Mouse (Mus musculus): ENCODE measurements around the gene Proca1. TPM values are rescaled to one million over a fixed set of nuclear protein-coding genes. Genes with fewer than 3 reads are reported as not detected.

Proca1 gene
- total and polyA plus RNA-seq, 3 experiments, result 0.70 to 0.80 (median 0.75) TPM

DNA sequence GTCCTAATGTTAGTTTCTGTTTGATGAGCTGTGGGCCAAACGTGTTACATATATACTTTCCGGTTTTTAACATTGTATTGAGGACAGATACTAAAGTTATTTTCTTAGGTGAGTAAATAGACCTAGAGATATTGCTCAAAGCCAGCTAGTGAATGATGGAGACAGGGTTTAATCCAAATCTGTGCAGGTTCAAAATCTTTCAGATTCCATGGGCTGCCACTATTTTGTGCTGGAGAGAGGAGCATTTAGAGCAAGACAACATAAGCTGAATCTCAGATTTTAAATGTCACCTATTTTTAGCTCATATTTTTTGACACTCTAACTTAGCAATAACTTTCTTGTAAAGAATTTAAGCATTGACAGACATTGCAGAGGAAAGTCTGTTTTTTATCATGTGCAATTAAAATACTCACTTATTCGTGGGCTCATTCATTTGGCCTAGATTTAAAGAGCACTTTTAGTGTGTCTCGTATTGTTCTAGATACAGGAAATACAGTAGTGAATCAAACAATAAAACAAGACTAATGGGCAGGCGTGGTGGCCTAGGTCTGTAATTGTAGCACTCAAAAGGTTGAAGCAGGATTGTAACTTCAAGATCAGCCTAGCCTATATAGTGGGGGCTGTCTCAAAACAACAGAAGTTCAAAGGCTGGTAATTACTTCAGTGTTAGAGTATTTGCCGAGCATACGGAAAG is 53.3 kb downstream of the Proca1 start:
- no peaks in the 10 kb centered on the region for H3K27me3 ChIP-seq (ENCODE audit: control insufficient read depth, insufficient read depth, low read length)
- TF ChIP-seq CTCF (IDR thresholded peaks at IDR 0.05) (no peak), EP300 (IDR thresholded peaks at IDR 0.05; ENCODE audit: insufficient read depth, low read depth, low read length) (no peak), POLR2A (IDR thresholded peaks at IDR 0.05; ENCODE audit: insufficient read depth, low read depth, low read length) (no peak)
- no peak for DNase-seq
- H3K79me2 ChIP-seq (replicated peaks; ENCODE audit: control insufficient read depth, insufficient read depth, low read length), result peaks cover 3% of the 10 kb centered on the region
- peak overlapping the region; percentile 92 for H3K27ac ChIP-seq
- H3K4me1 ChIP-seq (ENCODE audit: control insufficient read depth, insufficient read depth, low read length), result peaks cover 4% of the 10 kb centered on the region
- 32% methylated on average over 7 of the region's 7 CpGs for WGBS
- intact Hi-C loops (cut with DNase I), result loop anchor here (1.0 kb wide), 1 partner anchor 14 kb away; no protein-coding TSS in a partner anchor
- H3K36me3 ChIP-seq (ENCODE audit: control insufficient read depth, insufficient read depth, low read length), result peaks cover 9% of the 10 kb centered on the region; the same call in 1 of the 2 replicates
- H3K4me3 ChIP-seq, result peak overlapping the region; percentile 81
- peak overlapping the region; percentile 83; the same call in 1 of the 2 replicates for H3K9ac ChIP-seq (ENCODE audit: low read depth, low read length)

DNA sequence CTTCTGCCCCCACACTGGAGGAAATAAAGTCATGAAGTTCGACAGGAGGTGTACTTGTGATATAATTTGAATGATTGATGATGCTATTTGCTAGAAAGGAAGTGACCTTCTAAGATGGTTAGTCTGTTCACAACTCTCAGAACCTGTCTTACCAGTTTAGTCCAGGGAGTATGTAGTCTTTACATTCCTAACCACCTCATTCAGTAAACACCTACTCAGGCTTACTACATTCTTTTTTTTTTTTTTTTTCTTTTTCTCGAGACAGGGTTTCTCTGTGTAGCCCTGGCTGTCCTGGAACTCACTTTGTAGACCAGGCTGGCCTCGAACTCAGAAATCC is 53.8 kb downstream of the Proca1 start:
- peaks cover 9% of the 10 kb centered on the region; the same call in 1 of the 2 replicates for H3K36me3 ChIP-seq (ENCODE audit: control insufficient read depth, insufficient read depth, low read length)
- WGBS, result 59% methylated on average over 3 of the region's 3 CpGs
- H3K9ac ChIP-seq (ENCODE audit: low read depth, low read length), result no peak overlapping the region
- peaks cover 3% of the 10 kb centered on the region for H3K4me1 ChIP-seq (ENCODE audit: control insufficient read depth, insufficient read depth, low read length)
- TF ChIP-seq EP300 (IDR thresholded peaks at IDR 0.05; ENCODE audit: insufficient read depth, low read depth, low read length) (no peak), POLR2A (IDR thresholded peaks at IDR 0.05; ENCODE audit: insufficient read depth, low read depth, low read length) (no peak)
- H3K4me3 ChIP-seq, result peak overlapping the region; percentile 81
- intact Hi-C loops (cut with DNase I), result no loop called here
- H3K27ac ChIP-seq, result no peak overlapping the region
- peaks cover under 1% of the 10 kb centered on the region; the same call in 1 of the 2 replicates for H3K79me2 ChIP-seq (replicated peaks; ENCODE audit: control insufficient read depth, insufficient read depth, low read length)
- H3K27me3 ChIP-seq (ENCODE audit: control insufficient read depth, insufficient read depth, low read length), result no peaks in the 10 kb centered on the region
- DNase-seq, result no peak

- H3K27ac ChIP-seq, result no peak overlapping the region
- H3K79me2 ChIP-seq (replicated peaks; ENCODE audit: control insufficient read depth, insufficient read depth, low read length), result peaks cover 1% of the 10 kb centered on the region; the same call in 1 of the 2 replicates
- no peaks in the 10 kb centered on the region for H3K27me3 ChIP-seq (ENCODE audit: control insufficient read depth, insufficient read depth, low read length)
- H3K4me1 ChIP-seq (ENCODE audit: control insufficient read depth, insufficient read depth, low read length), result peaks cover 2% of the 10 kb centered on the region; the same call in 1 of the 2 replicates
- TF ChIP-seq CTCF (IDR thresholded peaks at IDR 0.05) (no peak), POLR2A (IDR thresholded peaks at IDR 0.05; ENCODE audit: insufficient read depth, low read depth, low read length) (no peak), EP300 (IDR thresholded peaks at IDR 0.05; ENCODE audit: insufficient read depth, low read depth, low read length) (no peak)
- no peak overlapping the region for H3K9ac ChIP-seq (ENCODE audit: low read depth, low read length)
- no peak for DNase-seq
- H3K36me3 ChIP-seq (ENCODE audit: control insufficient read depth, insufficient read depth, low read length), result peaks cover 9% of the 10 kb centered on the region; the same call in 1 of the 2 replicates
- 77% methylated on average over 4 of the region's 4 CpGs for WGBS
- intact Hi-C loops (cut with DNase I), result no loop called here
- no peak overlapping the region for H3K4me3 ChIP-seq
Measured at GRCm38 (mm10) chr11:78247727-78248140, 54.5 kb downstream of the Proca1 start.

Small RNA genes lying within 50 kb of the gene (microRNA-seq; reads per million reads assigned to microRNA genes)
- 0.77 to 1.1 reads per million in 2 experiments for gene Mir7653

Other genes starting within 250 kb of the Proca1 start
- gene Phf12, start 210.6 kb upstream of the Proca1 start, total RNA-seq (2021), result 10 to 100 TPM; 23.6 to 30.5 TPM
- 22.3 and 25.3 TPM in 2 replicates for gene Phf12, start 210.6 kb upstream of the Proca1 start, polyA plus RNA-seq (2012; rRNA removed)
- 1 to 10 TPM; 4.0 to 4.8 TPM for gene Dhrs13, start 161.1 kb upstream of the Proca1 start, total RNA-seq (2021)
- 3.5 and 4.7 TPM in 2 replicates for gene Dhrs13, start 161.1 kb upstream of the Proca1 start, polyA plus RNA-seq (2012; rRNA removed)
- 10 to 100 TPM; 51.7 to 59.9 TPM for gene Flot2, start 155.5 kb upstream of the Proca1 start, total RNA-seq (2021)
- 118 and 172 TPM in 2 replicates for gene Flot2, start 155.5 kb upstream of the Proca1 start, polyA plus RNA-seq (2012; rRNA removed)
- 10 to 100 TPM; 25.0 to 28.2 TPM for gene Eral1, start 113.0 kb upstream of the Proca1 start, total RNA-seq (2021)
- 34.9 and 42.4 TPM in 2 replicates for gene Eral1, start 113.0 kb upstream of the Proca1 start, polyA plus RNA-seq (2012; rRNA removed)
- 10 to 100 TPM; 10.4 to 11.4 TPM for gene Fam222b, start 98.7 kb upstream of the Proca1 start, total RNA-seq (2021)
- gene Fam222b, start 98.7 kb upstream of the Proca1 start, polyA plus RNA-seq (2012; rRNA removed), result 11.9 and 12.6 TPM in 2 replicates
- gene Traf4, start 27.8 kb upstream of the Proca1 start, total RNA-seq (2021), result 1 to 10 TPM; 3.7 to 6.0 TPM
- 11.2 and 13.4 TPM in 2 replicates for gene Traf4, start 27.8 kb upstream of the Proca1 start, polyA plus RNA-seq (2012; rRNA removed)
- 1 to 10 TPM; 1.6 to 2.5 TPM for gene Nek8, start 16.7 kb upstream of the Proca1 start, total RNA-seq (2021)
- 7.0 and 7.6 TPM in 2 replicates for gene Nek8, start 16.7 kb upstream of the Proca1 start, polyA plus RNA-seq (2012; rRNA removed)
- 1 to 10 TPM; 5.4 to 5.7 TPM for gene Tlcd1, start 16.7 kb upstream of the Proca1 start, total RNA-seq (2021)
- 15.7 and 17.3 TPM in 2 replicates for gene Tlcd1, start 16.7 kb upstream of the Proca1 start, polyA plus RNA-seq (2012; rRNA removed)
- 100 to 1,000 TPM; 801 to 911 TPM for gene Rpl23a, start 9.8 kb upstream of the Proca1 start, total RNA-seq (2021)
- 155 and 253 TPM in 2 replicates for gene Rpl23a, start 9.8 kb upstream of the Proca1 start, polyA plus RNA-seq (2012; rRNA removed)
- gene Rab34, start 5.0 kb upstream of the Proca1 start, total RNA-seq (2021), result 1 to 10 TPM; 8.2 to 9.8 TPM
- gene Rab34, start 5.0 kb upstream of the Proca1 start, polyA plus RNA-seq (2012; rRNA removed), result 17.2 and 17.5 TPM in 2 replicates
- 10 to 100 TPM; 46.5 to 52.5 TPM for gene Sdf2, start 52.4 kb downstream of the Proca1 start, total RNA-seq (2021)
- 71.9 and 91.9 TPM in 2 replicates for gene Sdf2, start 52.4 kb downstream of the Proca1 start, polyA plus RNA-seq (2012; rRNA removed)
- gene Supt6, start 52.6 kb downstream of the Proca1 start, total RNA-seq (2021), result 10 to 100 TPM; 29.5 to 32.1 TPM
- gene Supt6, start 52.6 kb downstream of the Proca1 start, polyA plus RNA-seq (2012; rRNA removed), result 12.2 and 13.1 TPM in 2 replicates
- gene 2610507B11Rik, start 68.4 kb downstream of the Proca1 start, total RNA-seq (2021), result 100 to 1,000 TPM; 173 to 209 TPM
- gene 2610507B11Rik, start 68.4 kb downstream of the Proca1 start, polyA plus RNA-seq (2012; rRNA removed), result 74.7 and 141 TPM in 2 replicates
- under 1 TPM; 0.65 to 0.75 TPM for gene BC030499, start 97.4 kb downstream of the Proca1 start, total RNA-seq (2021)
- 0.37 and 0.88 TPM in 2 replicates for gene BC030499, start 97.4 kb downstream of the Proca1 start, polyA plus RNA-seq (2012; rRNA removed)
- gene Spag5, start 108.1 kb downstream of the Proca1 start, total RNA-seq (2021), result under 1 TPM; 0.27 to 0.42 TPM
- gene Spag5, start 108.1 kb downstream of the Proca1 start, polyA plus RNA-seq (2012; rRNA removed), result 0.64 and 0.94 TPM in 2 replicates
- under 1 TPM; 0.73 to 0.80 TPM for gene Aldoc, start 129.6 kb downstream of the Proca1 start, total RNA-seq (2021)
- 0.45 and 0.56 TPM in 2 replicates for gene Aldoc, start 129.6 kb downstream of the Proca1 start, polyA plus RNA-seq (2012; rRNA removed)
- gene Pigs, start 135.0 kb downstream of the Proca1 start, total RNA-seq (2021), result 10 to 100 TPM; 20.7 to 25.4 TPM
- gene Pigs, start 135.0 kb downstream of the Proca1 start, polyA plus RNA-seq (2012; rRNA removed), result 39.7 and 47.1 TPM in 2 replicates
- gene Unc119, start 150.1 kb downstream of the Proca1 start, total RNA-seq (2021), result 1 to 10 TPM; 4.6 to 4.9 TPM
- gene Unc119, start 150.1 kb downstream of the Proca1 start, polyA plus RNA-seq (2012; rRNA removed), result 16.8 and 17.8 TPM in 2 replicates
- gene Foxn1, start 193.2 kb downstream of the Proca1 start, total RNA-seq (2021), result not detected
- gene Foxn1, start 193.2 kb downstream of the Proca1 start, polyA plus RNA-seq (2012; rRNA removed), result not detected in 2 replicates
- not detected for gene Slc13a2, start 228.8 kb downstream of the Proca1 start, total RNA-seq (2021)
- gene Slc13a2, start 228.8 kb downstream of the Proca1 start, polyA plus RNA-seq (2012; rRNA removed), result 0.23 TPM in 1 of 2 replicates, not detected in the other